Mouse (Mus musculus): Measurements from ENCODE around the gene Gipc3. TPM values are rescaled to one million over a fixed set of nuclear protein-coding genes. Genes with fewer than 3 reads are reported as not detected.
A peak's percentile ranks its signal among the peaks of the same experiment; 100 is the strongest.

The Gipc3 gene
- polyA plus RNA-seq, 1 experiment from 2014 or later = 0.05 TPM

GRCm38 (mm10) chr10:81302288-81302687 is 40.8 kb downstream of the Gipc3 start:
- 63% methylated on average over 4 of the region's 4 CpGs for WGBS
- no peak overlapping the region for H3K4me3 ChIP-seq (ENCODE audit: low read depth, low read length)
- H3K27ac ChIP-seq (ENCODE audit: low read depth, low read length) = no peak overlapping the region
- H3K9me3 ChIP-seq (ENCODE audit: control insufficient read depth, low read length) = no peaks in the 10 kb centered on the region
- no peak overlapping the region for H3K9ac ChIP-seq (replicated peaks; ENCODE audit: low read depth, low read length)
- H3K27me3 ChIP-seq (ENCODE audit: control insufficient read depth, insufficient read depth, low read length) = no peaks in the 10 kb centered on the region
- no peak for ATAC-seq (ENCODE audit: low read depth)
- 0 out of 2 replicates have a peak, but pooled peaks cover 3% of the 10 kb centered on the region for H3K4me1 ChIP-seq (ENCODE audit: control insufficient read depth, insufficient read depth, low read length)
- H3K36me3 ChIP-seq (ENCODE audit: control insufficient read depth, insufficient read depth, low read length) = peaks cover 12% of the 10 kb centered on the region
- no peak overlapping the region for H3K4me2 ChIP-seq (ENCODE audit: low read depth, low read length)

- H3K4me2 ChIP-seq (ENCODE audit: low read depth, low read length) = no peak overlapping the region
- peaks cover 2% of the 10 kb centered on the region for H3K36me3 ChIP-seq (ENCODE audit: control insufficient read depth, insufficient read depth, low read length)
- H3K4me1 ChIP-seq (ENCODE audit: control insufficient read depth, insufficient read depth, low read length) = 0 out of 2 replicates have a peak, but pooled peaks cover 3% of the 10 kb centered on the region
- no peak overlapping the region for H3K27ac ChIP-seq (ENCODE audit: low read depth, low read length)
- no peaks in the 10 kb centered on the region for H3K27me3 ChIP-seq (ENCODE audit: control insufficient read depth, insufficient read depth, low read length)
- WGBS = 82% methylated on average over 9 of the region's 9 CpGs
- ATAC-seq (ENCODE audit: low read depth) = no peak
- H3K4me3 ChIP-seq (ENCODE audit: low read depth, low read length) = no peak overlapping the region
- no peaks in the 10 kb centered on the region for H3K9me3 ChIP-seq (ENCODE audit: control insufficient read depth, low read length)
- no peak overlapping the region for H3K9ac ChIP-seq (replicated peaks; ENCODE audit: low read depth, low read length)
Observed at GRCm38 (mm10) chr10:81301321-81301720, 41.7 kb downstream of the Gipc3 start.

DNA sequence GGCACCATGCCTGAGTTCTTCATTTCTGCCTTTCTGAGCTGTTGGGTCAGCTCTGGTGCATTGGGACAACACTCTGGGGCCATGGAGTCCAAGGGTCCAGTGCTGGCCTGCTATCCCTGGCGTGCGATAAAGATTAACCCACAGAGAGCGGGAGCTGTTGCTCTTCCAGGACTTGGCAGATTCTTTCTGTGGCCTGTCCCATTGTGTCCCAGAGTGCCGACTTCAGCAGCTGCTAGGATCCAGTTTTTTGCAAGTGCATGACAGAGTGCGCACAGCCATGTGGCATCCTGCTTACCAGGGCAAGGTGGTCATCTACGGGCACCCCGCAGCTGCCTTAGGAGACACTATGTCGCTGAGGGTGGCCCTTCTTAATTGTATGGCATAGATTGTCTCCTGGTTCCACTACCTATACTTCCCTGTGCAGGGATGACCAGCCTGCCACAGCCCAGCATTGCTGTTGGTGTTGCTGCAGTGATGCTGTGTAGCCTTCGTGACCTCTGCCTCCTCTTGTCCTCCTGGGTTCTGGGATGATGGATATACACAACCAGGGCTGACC is 42.6 kb downstream of the Gipc3 start:
- 0 out of 2 replicates have a peak, but pooled peaks cover 3% of the 10 kb centered on the region for H3K4me1 ChIP-seq (ENCODE audit: control insufficient read depth, insufficient read depth, low read length)
- ATAC-seq (ENCODE audit: low read depth) = no peak
- no peak overlapping the region for H3K27ac ChIP-seq (ENCODE audit: low read depth, low read length)

GRCm38 (mm10) chr10:81299585-81300351 is 43.3 kb downstream of the Gipc3 start:
- H3K27ac ChIP-seq (ENCODE audit: low read depth, low read length) = no peak overlapping the region
- no peak overlapping the region for H3K4me3 ChIP-seq (ENCODE audit: low read depth, low read length)
- H3K9ac ChIP-seq (replicated peaks; ENCODE audit: low read depth, low read length) = no peak overlapping the region
- H3K9me3 ChIP-seq (ENCODE audit: control insufficient read depth, low read length) = no peaks in the 10 kb centered on the region
- H3K36me3 ChIP-seq (ENCODE audit: control insufficient read depth, insufficient read depth, low read length) = no peaks in the 10 kb centered on the region; the same call in 1 of the 2 replicates
- peaks cover 8% of the 10 kb centered on the region for H3K4me1 ChIP-seq (ENCODE audit: control insufficient read depth, insufficient read depth, low read length)
- WGBS = 92% methylated on average over 14 of the region's 14 CpGs
- ATAC-seq (ENCODE audit: low read depth) = no peak
- H3K27me3 ChIP-seq (ENCODE audit: control insufficient read depth, insufficient read depth, low read length) = no peaks in the 10 kb centered on the region
- no peak overlapping the region for H3K4me2 ChIP-seq (ENCODE audit: low read depth, low read length)

More for the DNA sequence above, 42.6 kb downstream of the Gipc3 start:
- Histone ChIP-seq H3K4me2 (ENCODE audit: low read depth, low read length) (no peak overlapping the region), H3K27me3 (ENCODE audit: control insufficient read depth, insufficient read depth, low read length) (no peaks in the 10 kb centered on the region), H3K4me3 (ENCODE audit: low read depth, low read length) (no peak overlapping the region), H3K9me3 (ENCODE audit: control insufficient read depth, low read length) (no peaks in the 10 kb centered on the region), H3K9ac (replicated peaks; ENCODE audit: low read depth, low read length) (no peak overlapping the region), H3K36me3 (ENCODE audit: control insufficient read depth, insufficient read depth, low read length) (no peaks in the 10 kb centered on the region; the same call in 1 of the 2 replicates)
- WGBS = 89% methylated on average over 9 of the region's 9 CpGs

- H3K36me3 ChIP-seq (ENCODE audit: control insufficient read depth, insufficient read depth, low read length) = no peaks in the 10 kb centered on the region; the same call in 1 of the 2 replicates
- 93% methylated on average over 17 of the region's 17 CpGs for WGBS
- ATAC-seq (ENCODE audit: low read depth) = no peak
- no peaks in the 10 kb centered on the region for H3K27me3 ChIP-seq (ENCODE audit: control insufficient read depth, insufficient read depth, low read length)
- H3K4me2 ChIP-seq (ENCODE audit: low read depth, low read length) = no peak overlapping the region
- H3K27ac ChIP-seq (ENCODE audit: low read depth, low read length) = no peak overlapping the region
- no peak overlapping the region for H3K4me3 ChIP-seq (ENCODE audit: low read depth, low read length)
- no peaks in the 10 kb centered on the region for H3K9me3 ChIP-seq (ENCODE audit: control insufficient read depth, low read length)
- peaks cover 19% of the 10 kb centered on the region for H3K4me1 ChIP-seq (ENCODE audit: control insufficient read depth, insufficient read depth, low read length)
- H3K9ac ChIP-seq (replicated peaks; ENCODE audit: low read depth, low read length) = no peak overlapping the region
Observed at GRCm38 (mm10) chr10:81298369-81299100, 44.5 kb downstream of the Gipc3 start.

DNA sequence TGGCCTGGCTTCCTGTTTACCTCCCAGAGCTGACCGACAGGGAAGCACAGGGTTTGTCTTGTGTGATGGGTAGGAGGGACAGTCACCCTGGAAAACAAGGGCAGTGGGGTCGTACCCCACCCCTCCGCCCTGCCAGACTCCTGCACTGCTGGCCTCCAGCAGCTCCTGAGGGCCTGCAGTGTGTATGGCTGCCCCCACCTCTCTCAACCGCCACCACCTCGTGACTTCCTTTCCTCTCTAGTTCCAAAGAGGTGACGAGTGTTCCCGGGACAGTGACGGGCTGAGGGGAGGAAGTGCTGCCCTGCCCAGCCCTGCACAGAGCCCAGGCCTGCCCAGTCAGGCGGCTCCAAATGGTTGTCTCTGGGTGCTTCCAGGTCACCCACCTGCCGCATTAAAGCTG is 45.2 kb downstream of the Gipc3 start:
- no peaks in the 10 kb centered on the region for H3K27me3 ChIP-seq (ENCODE audit: control insufficient read depth, insufficient read depth, low read length)
- H3K9ac ChIP-seq (replicated peaks; ENCODE audit: low read depth, low read length) = no peak overlapping the region
- H3K27ac ChIP-seq (ENCODE audit: low read depth, low read length) = peak overlapping the region; percentile 25; the same call in 1 of the 2 replicates
- no peak for ATAC-seq (ENCODE audit: low read depth)
- H3K4me1 ChIP-seq (ENCODE audit: control insufficient read depth, insufficient read depth, low read length) = peaks cover 19% of the 10 kb centered on the region
- H3K9me3 ChIP-seq (ENCODE audit: control insufficient read depth, low read length) = no peaks in the 10 kb centered on the region
- H3K4me3 ChIP-seq (ENCODE audit: low read depth, low read length) = no peak overlapping the region
- 81% methylated on average over 10 of the region's 10 CpGs for WGBS
- H3K4me2 ChIP-seq (ENCODE audit: low read depth, low read length) = no peak overlapping the region
- H3K36me3 ChIP-seq (ENCODE audit: control insufficient read depth, insufficient read depth, low read length) = no peaks in the 10 kb centered on the region; the same call in 1 of the 2 replicates

DNA sequence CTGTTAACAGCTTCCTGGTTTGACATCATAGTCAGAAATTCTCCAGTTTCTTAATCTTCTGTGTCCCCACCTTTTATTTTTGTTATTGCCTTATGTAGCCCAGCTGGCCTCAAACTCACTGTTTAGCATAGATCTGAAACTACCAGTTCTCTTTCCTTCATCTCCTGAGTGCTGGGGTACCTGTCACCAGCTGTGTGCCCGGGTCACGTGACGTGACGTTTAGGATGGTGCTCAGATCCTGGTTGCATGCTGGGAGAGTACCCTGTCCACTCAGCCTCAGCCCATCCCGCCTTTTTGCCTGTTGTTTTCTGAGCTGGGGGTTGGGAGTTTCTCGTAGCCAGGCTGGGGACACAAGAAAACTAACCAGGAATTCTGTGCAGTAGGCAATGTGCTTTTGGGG is 45.8 kb downstream of the Gipc3 start:
- Histone ChIP-seq H3K9ac (replicated peaks; ENCODE audit: low read depth, low read length) (no peak overlapping the region), H3K27me3 (ENCODE audit: control insufficient read depth, insufficient read depth, low read length) (no peaks in the 10 kb centered on the region), H3K4me1 (ENCODE audit: control insufficient read depth, insufficient read depth, low read length) (peaks cover 19% of the 10 kb centered on the region), H3K27ac (ENCODE audit: low read depth, low read length) (peak overlapping the region; percentile 25; the same call in 1 of the 2 replicates), H3K4me3 (ENCODE audit: low read depth, low read length) (no peak overlapping the region), H3K4me2 (ENCODE audit: low read depth, low read length) (no peak overlapping the region), H3K36me3 (ENCODE audit: control insufficient read depth, insufficient read depth, low read length) (no peaks in the 10 kb centered on the region; the same call in 1 of the 2 replicates), H3K9me3 (ENCODE audit: control insufficient read depth, low read length) (no peaks in the 10 kb centered on the region)
- no peak for ATAC-seq (ENCODE audit: low read depth)
- WGBS = 76% methylated on average over 6 of the region's 6 CpGs

DNA sequence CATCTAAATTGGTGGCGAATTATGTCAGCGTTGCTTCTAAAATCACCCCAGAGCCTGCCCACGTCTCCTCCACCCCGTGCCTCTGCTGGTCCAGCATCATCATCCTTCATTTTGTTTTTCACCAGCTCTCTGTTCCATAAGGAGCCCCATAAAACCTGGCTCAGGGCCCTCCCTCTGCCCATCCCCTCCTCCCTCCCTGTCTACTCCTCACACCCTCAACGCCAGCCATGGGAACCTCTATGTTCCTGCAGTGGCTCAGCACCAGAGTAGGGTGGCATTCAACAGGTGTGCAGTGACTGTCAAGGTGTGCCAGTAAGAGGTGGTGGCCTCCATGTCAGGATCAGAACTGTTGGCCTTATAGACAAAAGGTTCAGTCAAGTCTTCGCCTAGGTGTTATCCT is 47.9 kb downstream of the Gipc3 start:
- H3K4me3 ChIP-seq (ENCODE audit: low read depth, low read length) = no peak overlapping the region
- no peak for ATAC-seq (ENCODE audit: low read depth)
- no peak overlapping the region for H3K4me2 ChIP-seq (ENCODE audit: low read depth, low read length)
- H3K9me3 ChIP-seq (ENCODE audit: control insufficient read depth, low read length) = no peaks in the 10 kb centered on the region
- no peaks in the 10 kb centered on the region for H3K27me3 ChIP-seq (ENCODE audit: control insufficient read depth, insufficient read depth, low read length)
- no peaks in the 10 kb centered on the region; the same call in 1 of the 2 replicates for H3K36me3 ChIP-seq (ENCODE audit: control insufficient read depth, insufficient read depth, low read length)
- H3K9ac ChIP-seq (replicated peaks; ENCODE audit: low read depth, low read length) = no peak overlapping the region
- H3K27ac ChIP-seq (ENCODE audit: low read depth, low read length) = no peak overlapping the region
- 92% methylated on average over 6 of the region's 6 CpGs for WGBS
- H3K4me1 ChIP-seq (ENCODE audit: control insufficient read depth, insufficient read depth, low read length) = peaks cover 23% of the 10 kb centered on the region

Data from neural tube, embryonic 14.5 days (tissue).